Mouse (Mus musculus) heart, postnatal 0 days (tissue): ENCODE data around the gene Ncor2. TPM values are rescaled to one million over a fixed set of nuclear protein-coding genes. Genes with fewer than 3 reads are reported as not detected.
A peak's percentile ranks its signal among the peaks of the same experiment; 100 is the strongest.

Experiments used
- ATAC-seq: fragments of 200-750 bp; cut with Nextera tagmentation; 2 replicates; pipeline ENCODE4 v1.8.0; 2017; ENCODE audit warnings: low read depth, moderate number of reproducible peaks, moderate library complexity; ENCODE audit not compliant: insufficient read depth
- DNase-seq: peaks from one replicate; pipeline ENCODE4 v3.0.0-alpha.2; 2016; ENCODE audit warnings: low spot score
- H3K27ac ChIP-seq: fragments of 300-500 bp; sonication (generic); 2 replicates; pipeline ENCODE4 v1.5.1; 2014; ENCODE audit warnings: low read depth, mild to moderate bottlenecking
- H3K27me3 ChIP-seq: fragments of 300-500 bp; sonication (generic); 2 replicates; pipeline ENCODE4 v1.6.1; 2014; ENCODE audit warnings: low read length, mixed read lengths; ENCODE audit not compliant: control insufficient read depth, insufficient read depth
- H3K36me3 ChIP-seq: fragments of 300-500 bp; sonication (generic); replicated peaks from 2 replicates; pipeline ENCODE4 v1.6.1; 2014; ENCODE audit warnings: low read length, mixed read lengths; ENCODE audit not compliant: control insufficient read depth, insufficient read depth
- H3K4me1 ChIP-seq: fragments of 300-500 bp; sonication (generic); 2 replicates; pipeline ENCODE4 v1.6.1; 2014; ENCODE audit warnings: antibody characterized with exemption; ENCODE audit not compliant: control insufficient read depth, insufficient read depth
- H3K4me2 ChIP-seq: fragments of 300-500 bp; sonication (generic); 2 replicates; pipeline ENCODE4 v1.6.1; 2014; ENCODE audit warnings: low read depth, mild to moderate bottlenecking, low read length, moderate library complexity
- H3K4me3 ChIP-seq: fragments of 300-500 bp; sonication (generic); 2 replicates; pipeline ENCODE4 v1.5.1; 2014; ENCODE audit warnings: low read depth, low read length
- H3K9ac ChIP-seq: fragments of 300-500 bp; sonication (generic); replicated peaks from 2 replicates; pipeline ENCODE4 v1.6.1; 2014; ENCODE audit warnings: low read depth, low read length, mixed read lengths
- H3K9me3 ChIP-seq: fragments of 300-500 bp; sonication (generic); replicated peaks from 2 replicates; pipeline ENCODE4 v1.6.1; 2016; ENCODE audit warnings: low read length; ENCODE audit not compliant: control insufficient read depth
- CTCF ChIP-seq: IDR thresholded peaks from 2 replicates; pipeline ENCODE4 v1.5.1; 2016; ENCODE audit warnings: antibody characterized with exemption, control low read depth, low read depth
- EP300 ChIP-seq: IDR thresholded peaks from 2 replicates; pipeline ENCODE4 v1.6.1; 2016; ENCODE audit warnings: antibody characterized with exemption, low read depth
- WGBS: fragments of 180-500 bp; shearing (Covaris S2); extraction: QIAGEN DNeasy Blood & Tissue Kit; methylation state at CpG from one replicate; pipeline ENCODE4 v1.1.7; 2014; 5-methylcytosine and 5-hydroxymethylcytosine counted together
- polyA plus RNA-seq: library from polyadenylated mRNA; unstranded; fragments of >200 nt; fragmentation: Nextera tagmentation; extraction: Ambion mirVana; gene quantifications from 2 replicates; pipeline ENCODE4 v1.2.1, GENCODE M21; 2015
- total RNA-seq: library from RNA; depleted of rRNA; stranded (reverse); fragments of >200 nt; gene quantifications from 2 replicates; pipeline ENCODE4 v1.2.3, GENCODE M21; 2014; ENCODE audit warnings: low replicate concordance

Ncor2 gene
- total and polyA plus RNA-seq, 2 experiments from 2014 or later: 15.5 to 73.8 TPM

DNA sequence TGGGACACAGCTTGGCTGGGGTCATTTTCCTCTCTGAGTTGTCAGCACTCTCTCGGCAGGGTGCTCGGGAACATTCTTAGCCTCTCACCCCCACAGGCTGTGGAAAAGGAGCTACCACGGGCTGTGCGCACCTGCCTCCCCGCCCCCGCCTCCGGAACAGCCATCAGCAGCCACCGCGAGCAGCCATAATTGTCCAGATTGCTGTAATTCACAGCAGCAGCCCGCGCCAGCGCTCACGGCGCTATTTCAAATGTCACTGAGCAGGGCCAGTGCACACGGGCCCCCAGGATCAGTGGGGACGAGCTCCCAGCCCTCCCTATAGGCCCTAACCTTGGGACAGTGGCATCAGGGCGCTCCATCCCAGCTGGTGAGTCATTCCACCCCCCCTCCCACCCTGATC lies 116.0 kb downstream of the Ncor2 start:
- Histone ChIP-seq H3K9me3 (no peaks in the 10 kb centered on the region), H3K27me3 (no peaks in the 10 kb centered on the region), H3K9ac (no peak overlapping the region), H3K4me3 (no peak overlapping the region), H3K4me1 (peaks cover 11% of the 10 kb centered on the region; the same call in 1 of the 2 replicates), H3K27ac (no peak overlapping the region), H3K4me2 (no peak overlapping the region), H3K36me3 (peaks cover 46% of the 10 kb centered on the region)
- DNase-seq: no peak
- TF ChIP-seq EP300 (no peak), CTCF (no peak)
- 61% methylated on average over 17 of the region's 17 CpGs for WGBS
- no peak for ATAC-seq

DNA sequence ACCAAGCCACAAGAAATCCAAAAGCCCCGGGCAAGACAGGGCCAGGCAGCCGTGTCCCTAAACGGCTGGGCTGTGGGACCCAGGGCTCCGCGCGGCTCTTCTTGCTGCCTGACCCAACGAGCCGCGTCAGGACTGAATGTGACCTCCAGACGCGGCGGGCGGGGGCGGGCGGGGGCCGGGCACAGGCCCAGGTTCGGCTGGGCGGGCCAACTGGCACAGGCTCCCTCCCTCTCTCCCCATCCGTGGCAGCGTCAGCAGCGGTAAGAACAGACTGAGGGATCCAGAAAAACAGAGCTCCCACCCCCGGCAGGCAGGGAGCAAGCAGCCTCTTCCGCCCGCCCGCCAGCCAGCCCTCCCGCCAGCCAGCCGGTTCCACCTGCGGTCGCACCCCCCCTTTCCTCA lies 120.8 kb downstream of the Ncor2 start:
- Histone ChIP-seq H3K4me1 (peaks cover 41% of the 10 kb centered on the region), H3K4me3 (peak overlapping the region; percentile 40), H3K9me3 (no peaks in the 10 kb centered on the region), H3K9ac (peak overlapping the region; percentile 54), H3K4me2 (peak overlapping the region; percentile 60), H3K27ac (peak overlapping the region; percentile 84), H3K27me3 (no peaks in the 10 kb centered on the region), H3K36me3 (peaks cover 27% of the 10 kb centered on the region; the same call in 1 of the 2 replicates)
- ATAC-seq (peak; percentile 82), DNase-seq (peak; percentile 89)
- TF ChIP-seq EP300 (no peak), CTCF (no peak)
- 1% methylated on average over 20 of the region's 29 CpGs for WGBS

DNA sequence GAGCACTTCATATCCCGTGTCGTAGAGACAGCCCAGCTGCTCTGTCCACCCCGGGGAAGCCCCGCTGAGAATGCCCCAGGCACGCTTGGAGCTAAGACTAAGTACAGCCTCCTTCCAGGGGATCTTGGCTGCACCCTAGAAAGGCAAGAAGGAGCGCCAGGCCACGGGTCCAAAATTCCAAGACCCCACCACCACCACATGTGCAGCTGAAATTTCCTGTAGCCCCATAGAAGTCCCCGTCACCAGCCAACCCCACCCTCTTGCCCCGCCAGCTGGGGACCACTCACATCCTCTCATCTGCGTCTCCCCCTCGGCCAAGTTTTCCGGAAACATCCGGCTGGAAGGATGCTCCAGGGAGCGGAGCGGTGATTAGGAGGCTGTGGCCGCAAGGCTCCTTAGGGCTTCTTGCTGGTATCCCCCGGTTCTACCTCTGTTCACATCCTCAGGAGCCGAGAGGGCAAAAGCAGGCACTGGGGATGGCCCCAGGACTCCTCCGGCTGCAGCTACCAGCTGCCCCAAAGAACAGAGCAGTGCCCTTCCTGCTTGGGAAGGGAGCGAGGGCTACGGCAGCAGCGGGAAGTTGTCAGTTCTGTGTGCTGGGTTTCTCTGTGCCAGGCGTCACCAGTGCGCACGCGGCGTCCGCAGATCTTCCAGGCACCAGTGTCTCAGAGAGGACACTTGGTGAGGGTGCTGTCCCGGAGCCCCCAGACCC lies 121.3 kb downstream of the Ncor2 start:
- peak overlapping the region; percentile 54 for H3K9ac ChIP-seq
- peak; percentile 24 for ATAC-seq
- peak overlapping the region; percentile 60 for H3K4me2 ChIP-seq
- H3K36me3 ChIP-seq: peaks cover 27% of the 10 kb centered on the region; the same call in 1 of the 2 replicates
- TF ChIP-seq EP300: no peak
- TF ChIP-seq CTCF: no peak
- no peaks in the 10 kb centered on the region for H3K27me3 ChIP-seq
- 14% methylated on average over 29 of the region's 29 CpGs for WGBS
- peak overlapping the region; percentile 84 for H3K27ac ChIP-seq
- H3K4me1 ChIP-seq: peaks cover 47% of the 10 kb centered on the region
- no peaks in the 10 kb centered on the region for H3K9me3 ChIP-seq
- peak; percentile 35 for DNase-seq
- H3K4me3 ChIP-seq: peak overlapping the region; percentile 40

DNA sequence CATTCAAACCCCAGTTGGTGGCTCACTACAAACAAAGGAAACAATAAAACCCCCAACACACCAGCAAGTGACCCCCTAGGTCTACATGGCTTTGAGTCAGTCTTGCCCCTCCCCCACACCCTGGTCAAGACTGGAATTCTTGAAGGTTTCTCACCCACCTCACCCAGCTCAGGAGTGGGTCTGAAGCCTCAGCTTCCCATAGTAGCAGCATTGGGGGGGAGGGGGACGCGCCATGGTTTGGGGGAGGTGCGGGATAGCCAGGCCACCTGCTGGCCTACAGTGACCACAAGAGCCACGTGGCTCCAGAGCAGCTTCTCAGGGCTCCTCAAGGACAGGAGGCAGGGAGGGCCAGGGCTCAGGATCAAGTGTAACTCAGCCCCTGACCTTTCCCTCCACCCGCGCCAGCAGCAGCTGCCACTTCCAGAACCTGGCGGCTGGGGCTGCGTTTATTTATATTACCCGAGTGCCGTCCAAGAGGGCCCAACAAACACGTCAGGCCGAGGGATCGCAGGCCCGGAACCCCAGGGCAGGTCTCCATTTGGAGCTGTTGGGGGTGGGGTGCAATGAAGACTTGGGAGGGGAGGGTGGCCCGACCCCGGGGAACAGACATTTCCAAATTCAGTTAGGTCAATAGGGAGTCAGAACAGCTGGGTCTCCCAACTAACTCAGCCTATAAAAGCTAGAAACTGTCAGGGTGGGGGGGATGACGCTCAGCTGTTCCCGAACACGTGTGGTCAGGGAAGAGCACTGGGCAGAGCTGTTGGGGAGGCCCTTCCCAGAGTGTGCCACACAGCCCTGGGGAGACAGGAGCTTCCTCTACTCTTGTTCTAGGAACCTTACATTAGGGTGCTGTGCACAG lies 122.1 kb downstream of the Ncor2 start:
- Histone ChIP-seq H3K9ac (peak overlapping the region; percentile 54), H3K27ac (peak overlapping the region; percentile 84), H3K36me3 (peaks cover 24% of the 10 kb centered on the region; the same call in 1 of the 2 replicates), H3K4me3 (peak overlapping the region; percentile 40), H3K9me3 (no peaks in the 10 kb centered on the region), H3K4me1 (peaks cover 54% of the 10 kb centered on the region), H3K27me3 (no peaks in the 10 kb centered on the region), H3K4me2 (peak overlapping the region; percentile 60)
- WGBS: 19% methylated on average over 19 of the region's 19 CpGs
- TF ChIP-seq EP300 (no peak), CTCF (no peak)
- DNase-seq: peak; percentile 70
- ATAC-seq: peak; percentile 24

DNA sequence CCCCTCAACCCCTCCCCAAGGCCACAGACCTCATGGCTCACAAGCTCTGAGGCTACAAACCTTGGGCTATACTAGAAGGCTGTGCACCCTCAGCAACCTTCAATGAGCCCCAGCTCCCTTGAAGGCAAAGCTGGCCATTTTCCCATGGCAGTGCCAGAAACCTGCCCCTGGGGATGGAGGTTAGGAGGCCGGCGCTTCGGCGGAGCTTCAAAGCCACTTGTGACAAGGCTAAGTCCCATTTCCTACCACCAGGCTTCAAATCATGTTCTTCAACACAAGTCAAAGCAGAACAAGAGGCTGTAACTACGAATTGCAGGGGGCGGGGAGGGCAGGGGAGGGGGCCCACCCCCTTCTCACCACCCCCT lies 122.7 kb downstream of the Ncor2 start:
- Histone ChIP-seq H3K9me3 (no peaks in the 10 kb centered on the region), H3K9ac (no peak overlapping the region), H3K36me3 (peaks cover 24% of the 10 kb centered on the region; the same call in 1 of the 2 replicates), H3K4me2 (peak overlapping the region; percentile 60), H3K27me3 (no peaks in the 10 kb centered on the region), H3K27ac (peak overlapping the region; percentile 84), H3K4me3 (peak overlapping the region; percentile 40; the same call in 1 of the 2 replicates), H3K4me1 (peaks cover 57% of the 10 kb centered on the region)
- 44% methylated on average over 6 of the region's 6 CpGs for WGBS
- no peak for ATAC-seq
- DNase-seq: no peak
- TF ChIP-seq CTCF (no peak), EP300 (no peak)
